Mouse (Mus musculus) MEL (cell line): ENCODE data around the gene Slc22a23.

Experiments used
- CTCF ChIP-seq, 3 experiments: IDR thresholded peaks in 2 of 3; conservative IDR thresholded peaks in 1 of 3; 2 replicates each; pipeline ENCODE4 v1.5.1; 2011 to 2012; ENCODE audit warnings: low read length in 3 of 3, low read depth in 2 of 3, mild to moderate bottlenecking in 2 of 3, improper control_type of control experiment in 1 of 3, inconsistent platforms in 1 of 3, mixed read lengths in 1 of 3, moderate library complexity in 1 of 3; ENCODE audit not compliant: control insufficient read depth in 1 of 3, insufficient read depth in 1 of 3, poor library complexity in 1 of 3, severe bottlenecking in 1 of 3
- EP300 ChIP-seq, 2 experiments: IDR thresholded peaks; 2 replicates each; pipeline ENCODE4 v1.6.1; 2011; ENCODE audit warnings: improper control_type of control experiment in 2 of 2, low read length in 2 of 2, low read depth in 1 of 2, mild to moderate bottlenecking in 1 of 2
- POLR2A ChIP-seq, 2 experiments: IDR thresholded peaks; 2 replicates each; pipeline ENCODE4 v1.6.1; 2011 to 2012; ENCODE audit warnings: low read length in 2 of 2, mild to moderate bottlenecking in 2 of 2, control low read depth in 1 of 2, improper control_type of control experiment in 1 of 2, low read depth in 1 of 2, moderate library complexity in 1 of 2; ENCODE audit not compliant: control insufficient read depth in 1 of 2, insufficient read depth in 1 of 2, poor library complexity in 1 of 2
- USF1 ChIP-seq: IDR thresholded peaks from 2 replicates; pipeline ENCODE4 v1.6.1; 2014; ENCODE audit warnings: low read depth, mild to moderate bottlenecking, inconsistent platforms, low read length, improper control_type of control experiment, moderate library complexity
- USF2 ChIP-seq, 2 experiments: IDR thresholded peaks; 2 replicates each; pipeline ENCODE4 v1.6.1; 2011 to 2012; ENCODE audit warnings: improper control_type of control experiment in 2 of 2, low read length in 2 of 2, borderline replicate concordance in 1 of 2, inconsistent platforms in 1 of 2, low read depth in 1 of 2, mild to moderate bottlenecking in 1 of 2; ENCODE audit not compliant: insufficient read depth in 1 of 2

- peak; percentile 81 to 88 for TF ChIP-seq EP300 (IDR thresholded peaks at IDR 0.05; ENCODE audit: low read depth in 1 of 2, low read length in 2 of 2)
- TF ChIP-seq CTCF (IDR thresholded peaks at IDR 0.05 in 2 of 3, conservative IDR thresholded peaks at IDR 0.05 in 1 of 3; ENCODE audit: control insufficient read depth in 1 of 3, insufficient read depth in 1 of 3, low read depth in 2 of 3, low read length in 3 of 3, poor library complexity in 1 of 3, severe bottlenecking in 1 of 3): no peak
- no peak for TF ChIP-seq USF2 (IDR thresholded peaks at IDR 0.05; ENCODE audit: borderline replicate concordance in 1 of 2, insufficient read depth in 1 of 2, low read depth in 1 of 2, low read length in 2 of 2)
- peak in 1 of 2 experiments; percentile 17; a peak in 1 of 4 replicates for TF ChIP-seq POLR2A (IDR thresholded peaks at IDR 0.05; ENCODE audit: control insufficient read depth in 1 of 2, insufficient read depth in 1 of 2, low read depth in 1 of 2, low read length in 2 of 2, poor library complexity in 1 of 2)
- no peak for TF ChIP-seq USF1
Measured at GRCm38 (mm10) chr13:34347960-34348889, 3.2 kb upstream of the Slc22a23 start.
